Comparison of ENCODE assay signal across 13 mouse cellular contexts in the genomic region with DNA sequence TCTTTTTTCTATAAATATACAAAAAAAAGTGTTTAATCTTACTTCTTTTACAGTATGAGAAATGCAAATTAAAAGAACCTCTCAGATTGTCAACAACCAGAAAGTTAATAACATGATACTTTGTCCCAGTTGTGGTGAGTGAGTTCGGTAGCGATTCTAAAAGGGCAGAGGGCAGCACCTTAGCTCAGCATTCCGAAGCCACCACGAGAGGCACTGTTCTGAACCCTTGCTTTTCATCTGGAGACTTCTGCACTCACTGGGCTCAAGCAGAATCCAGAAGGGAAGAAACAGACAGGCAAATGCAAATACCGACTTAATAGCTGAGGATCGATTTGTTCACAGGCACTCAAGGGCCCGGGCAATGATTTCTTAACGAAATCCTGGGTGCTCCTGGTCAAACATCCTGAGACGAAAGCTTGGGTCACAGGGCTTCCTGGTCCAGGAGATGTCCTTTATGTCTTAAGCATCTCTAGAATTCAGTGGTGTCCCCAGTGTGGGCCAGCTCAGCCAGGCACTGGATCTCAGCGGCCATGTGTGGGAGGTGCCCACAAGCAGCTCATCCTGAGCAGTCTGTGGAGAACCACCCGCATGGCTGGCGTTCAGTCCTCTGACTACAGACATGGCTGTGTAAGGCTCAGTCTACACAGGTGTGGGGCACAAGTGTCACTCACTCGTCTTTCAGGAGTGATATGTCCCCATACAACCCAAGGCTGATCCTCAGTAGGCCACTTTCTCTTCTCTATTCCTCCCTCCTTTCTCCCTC. TPM values are rescaled to one million over a fixed set of nuclear protein-coding genes. Genes with fewer than 3 reads are reported as not detected.
DNase-seq lines count a peak whose midpoint lies in the region; ATAC-seq and TF ChIP-seq lines count a peak whose summit lies in the region.
"Had no signal": no experiment of that assay in that cellular context is flagged by ENCODE, and none has a peak within 500 bp of the region (broad histone marks: within the 10 kb centered on the region; RNA-seq: fewer than 3 reads in every experiment).

No protein-coding gene starts in this region.

- peaks cover 10% of the 10 kb centered on the region; the same call in 1 of the 2 replicates for H3K27me3 ChIP-seq in forebrain, embryonic 10.5 days (ENCODE audit: poor library complexity, severe bottlenecking)
- H3K27me3 ChIP-seq in forebrain, embryonic 16.5 days (replicated peaks; ENCODE audit: control insufficient read depth, insufficient read depth, low read length) = no peaks in the 10 kb centered on the region
- no peaks in the 10 kb centered on the region for H3K27me3 ChIP-seq in ES-Bruce4 (ENCODE audit: control insufficient read depth, insufficient read depth, low read length, poor library complexity, severe bottlenecking)
- no peaks in the 10 kb centered on the region for H3K27me3 ChIP-seq in kidney, embryonic 15.5 days

- no peak for TF ChIP-seq EP300 in ES-Bruce4 (IDR thresholded peaks at IDR 0.05; ENCODE audit: insufficient read depth, low read depth, low read length)

- peaks cover 30% of the 10 kb centered on the region for H3K4me1 ChIP-seq in forebrain, embryonic 10.5 days
- H3K4me1 ChIP-seq in forebrain, embryonic 16.5 days (replicated peaks; ENCODE audit: control insufficient read depth, insufficient read depth, low read length) = no peaks in the 10 kb centered on the region
- no peaks in the 10 kb centered on the region for H3K4me1 ChIP-seq in ES-Bruce4 (ENCODE audit: control insufficient read depth, insufficient read depth, low read length)
- peaks cover 30% of the 10 kb centered on the region for H3K4me1 ChIP-seq in kidney, embryonic 15.5 days

- no peak for TF ChIP-seq POLR2A in ES-Bruce4 (IDR thresholded peaks at IDR 0.05; ENCODE audit: insufficient read depth, low read length)

- H3K9me3 ChIP-seq in forebrain, embryonic 10.5 days = peaks cover 27% of the 10 kb centered on the region
- peaks cover 8% of the 10 kb centered on the region; the same call in 1 of the 2 replicates for H3K9me3 ChIP-seq in forebrain, embryonic 16.5 days (ENCODE audit: control insufficient read depth, low read length)
- peaks cover 10% of the 10 kb centered on the region; the same call in 1 of the 2 replicates for H3K9me3 ChIP-seq in ES-Bruce4 (replicated peaks; ENCODE audit: control insufficient read depth, insufficient read depth, low read length, poor library complexity, severe bottlenecking)
- peaks cover 10% of the 10 kb centered on the region; the same call in 1 of the 2 replicates for H3K9me3 ChIP-seq in kidney, embryonic 15.5 days (replicated peaks)

- no peak overlapping the region for H3K4me3 ChIP-seq in forebrain, embryonic 10.5 days
- H3K4me3 ChIP-seq in forebrain, embryonic 16.5 days (replicated peaks; ENCODE audit: low read length) = no peak overlapping the region
- no peak overlapping the region for H3K4me3 ChIP-seq in ES-Bruce4 (ENCODE audit: low read depth, low read length)
- H3K4me3 ChIP-seq in kidney, embryonic 15.5 days (replicated peaks) = no peak overlapping the region
- H3K4me3 ChIP-seq: midbrain, embryonic 12.5 days had no signal

- TF ChIP-seq CTCF in ES-Bruce4 (IDR thresholded peaks at IDR 0.05; ENCODE audit: low read depth, low read length) = peak; percentile 18

- H3K9ac ChIP-seq in forebrain, embryonic 16.5 days (replicated peaks; ENCODE audit: low read depth, low read length) = no peak overlapping the region
- H3K9ac ChIP-seq in ES-Bruce4 (ENCODE audit: low read depth, poor library complexity, severe bottlenecking) = no peak overlapping the region
- H3K9ac ChIP-seq in kidney, embryonic 15.5 days = no peak overlapping the region
- H3K9ac ChIP-seq: midbrain, embryonic 12.5 days had no signal

- ATAC-seq in forebrain, embryonic 16.5 days = no peak
- ATAC-seq in kidney, embryonic 15.5 days (replicated peaks; ENCODE audit: low FRiP score) = peak; percentile 60; the same call in 1 of the 2 replicates

- peak overlapping the region; percentile 56 for H3K27ac ChIP-seq in forebrain, embryonic 10.5 days
- H3K27ac ChIP-seq in forebrain, embryonic 16.5 days (ENCODE audit: low read length) = no peak overlapping the region
- H3K27ac ChIP-seq in ES-Bruce4 (ENCODE audit: insufficient read depth, low read length) = no peak overlapping the region
- peak overlapping the region; percentile 73 for H3K27ac ChIP-seq in kidney, embryonic 15.5 days

- DNase-seq in forebrain, embryonic 10.5 days (ENCODE audit: extremely low spot score, low spot score) = no peak
- peak; percentile 69 for DNase-seq in kidney, adult 9 months
- no peak for DNase-seq in kidney, adult 18-20 months
- DNase-seq in left cerebral cortex, adult 9 months (ENCODE audit: low spot score in 2 of 2) = no peak
- DNase-seq in layer of hippocampus, postnatal 25 days (ENCODE audit: extremely low spot score in 1 of 2, low spot score in 1 of 2) = no peak
- DNase-seq: adrenal gland, postnatal 14 days; cerebellum, adult 11 months had no signal

- H3K4me2 ChIP-seq in forebrain, embryonic 16.5 days (ENCODE audit: low read length) = no peak overlapping the region
- H3K4me2 ChIP-seq in kidney, embryonic 15.5 days = no peak overlapping the region
- H3K4me2 ChIP-seq: midbrain, embryonic 12.5 days had no signal

- no peaks in the 10 kb centered on the region for H3K36me3 ChIP-seq in forebrain, embryonic 10.5 days (replicated peaks)
- no peaks in the 10 kb centered on the region for H3K36me3 ChIP-seq in forebrain, embryonic 16.5 days (ENCODE audit: control insufficient read depth, insufficient read depth)
- no peaks in the 10 kb centered on the region for H3K36me3 ChIP-seq in ES-Bruce4 (ENCODE audit: control insufficient read depth, insufficient read depth, low read length, poor library complexity, severe bottlenecking)
- H3K36me3 ChIP-seq in kidney, embryonic 15.5 days = no peaks in the 10 kb centered on the region
- H3K36me3 ChIP-seq: midbrain, embryonic 12.5 days had no signal

- 50% methylated on average over 13 of the region's 13 CpGs for WGBS in forebrain, embryonic 10.5 days
- WGBS in forebrain, embryonic 16.5 days = 49% methylated on average over 13 of the region's 13 CpGs
- WGBS in kidney, embryonic 15.5 days = 31% methylated on average over 13 of the region's 13 CpGs

RNA-seq across cellular contexts. Expression of a gene that starts 18.3 kb away (rescaled TPM):
- 0.42 and 0.73 TPM in 2 replicates for polyA plus RNA-seq in forebrain, embryonic 10.5 days (2016; fragmentation: Nextera tagmentation; extraction: Ambion mirVana)
- polyA plus RNA-seq in forebrain, embryonic 16.5 days (2015; fragmentation: Nextera tagmentation; extraction: Ambion mirVana) = 0.68 and 0.75 TPM in 2 replicates
- polyA plus RNA-seq in ES-Bruce4 (2011; ENCODE audit: insufficient read depth, insufficient read length, low read depth, missing spikeins) = 0.54 and 0.56 TPM in 2 replicates
- polyA plus RNA-seq in kidney, embryonic 15.5 days (2015; fragmentation: Nextera tagmentation; extraction: Ambion mirVana) = 0.08 and 0.09 TPM in 2 replicates
- total RNA-seq in layer of hippocampus, postnatal 25 days (2021) = not detected
- total RNA-seq: adrenal gland, postnatal 14 days; heart, adult 8-10 months had no signal
- polyA plus RNA-seq: liver, embryonic 16.5 days had no signal

RNA-seq across cellular contexts. Expression of a gene that starts 19.1 kb away (rescaled TPM):
- polyA plus RNA-seq in forebrain, embryonic 10.5 days (2016; fragmentation: Nextera tagmentation; extraction: Ambion mirVana) = 21.2 and 21.4 TPM in 2 replicates
- 7.4 and 9.7 TPM in 2 replicates for polyA plus RNA-seq in forebrain, embryonic 16.5 days (2015; fragmentation: Nextera tagmentation; extraction: Ambion mirVana)
- 15.4 and 17.4 TPM in 2 replicates for polyA plus RNA-seq in ES-Bruce4 (2011; ENCODE audit: insufficient read depth, insufficient read length, low read depth, missing spikeins)
- polyA plus RNA-seq in kidney, embryonic 15.5 days (2015; fragmentation: Nextera tagmentation; extraction: Ambion mirVana) = 43.0 and 46.3 TPM in 2 replicates
- total RNA-seq in layer of hippocampus, postnatal 25 days (2021) = 1 to 10 TPM; 4.2 to 4.4 TPM

RNA-seq across cellular contexts. Expression of a gene that starts 40.7 kb away (rescaled TPM):
- 168 TPM in 2 replicates for polyA plus RNA-seq in forebrain, embryonic 10.5 days (2016; fragmentation: Nextera tagmentation; extraction: Ambion mirVana)
- 156 TPM in 2 replicates for polyA plus RNA-seq in forebrain, embryonic 16.5 days (2015; fragmentation: Nextera tagmentation; extraction: Ambion mirVana)
- polyA plus RNA-seq in ES-Bruce4 (2011; ENCODE audit: insufficient read depth, insufficient read length, low read depth, missing spikeins) = 117 and 123 TPM in 2 replicates
- 138 and 145 TPM in 2 replicates for polyA plus RNA-seq in kidney, embryonic 15.5 days (2015; fragmentation: Nextera tagmentation; extraction: Ambion mirVana)
- total RNA-seq in layer of hippocampus, postnatal 25 days (2021) = 10 to 100 TPM; 74.5 to 88.6 TPM

Comparison
In these comparisons a context has a peak if more than half of its experiments do, and no peak if none do; other contexts are left out.
1. H3K27ac ChIP-seq: peak in forebrain, embryonic 10.5 days (single experiment) and kidney, embryonic 15.5 days (single experiment); none in forebrain, embryonic 16.5 days (single experiment) and ES-Bruce4 (single experiment).